Mouse (Mus musculus) heart, embryonic 11.5 days (tissue): ENCODE data around the gene Immp2l. TPM values are rescaled to one million over a fixed set of nuclear protein-coding genes. Genes with fewer than 3 reads are reported as not detected.
A peak's percentile ranks its signal among the peaks of the same experiment; 100 is the strongest.

ENCODE experiments used
- ATAC-seq: fragments of 200-750 bp; cut with Nextera tagmentation; replicated peaks from 2 replicates; pipeline ENCODE4 v1.8.0; 2017; ENCODE audit warnings: moderate library complexity; ENCODE audit not compliant: insufficient number of reproducible peaks, low FRiP score, low TSS enrichment
- H3K27ac ChIP-seq: fragments of 300-500 bp; sonication (generic); 2 replicates; pipeline ENCODE4 v1.5.1; 2014; ENCODE audit warnings: mild to moderate bottlenecking, low read depth, low read length
- H3K27me3 ChIP-seq: fragments of 300-500 bp; sonication (generic); 2 replicates; pipeline ENCODE4 v1.6.1; 2014; ENCODE audit warnings: mild to moderate bottlenecking, low read length, mixed read lengths; ENCODE audit not compliant: control insufficient read depth, insufficient read depth
- H3K36me3 ChIP-seq: fragments of 300-500 bp; sonication (generic); 2 replicates; pipeline ENCODE4 v1.6.1; 2014; ENCODE audit warnings: mild to moderate bottlenecking, low read length, moderate library complexity, mixed read lengths; ENCODE audit not compliant: control insufficient read depth, insufficient read depth
- H3K4me1 ChIP-seq: fragments of 300-500 bp; sonication (generic); 2 replicates; pipeline ENCODE4 v1.6.1; 2014; ENCODE audit warnings: low read length; ENCODE audit not compliant: control insufficient read depth, insufficient read depth
- H3K4me2 ChIP-seq: fragments of 300-500 bp; sonication (generic); 2 replicates; pipeline ENCODE4 v1.6.1; 2014; ENCODE audit warnings: mild to moderate bottlenecking, moderate library complexity
- H3K4me3 ChIP-seq: fragments of 300-500 bp; sonication (generic); 2 replicates; pipeline ENCODE4 v1.5.1; 2014; ENCODE audit warnings: low read depth, low read length
- H3K9ac ChIP-seq: fragments of 300-500 bp; sonication (generic); 2 replicates; pipeline ENCODE4 v1.6.1; 2014; ENCODE audit warnings: mild to moderate bottlenecking, low read depth, low read length, moderate library complexity
- H3K9me3 ChIP-seq: fragments of 300-500 bp; sonication (generic); replicated peaks from 2 replicates; pipeline ENCODE4 v1.6.1; 2016; ENCODE audit warnings: low read length; ENCODE audit not compliant: control insufficient read depth
- WGBS: fragments of 180-500 bp; shearing (Covaris S2); extraction: QIAGEN DNeasy Blood & Tissue Kit; methylation state at CpG from one replicate; pipeline ENCODE4 v1.1.7; 2014; ENCODE audit not compliant: insufficient replicate concordance; 5-methylcytosine and 5-hydroxymethylcytosine counted together
- polyA plus RNA-seq: library from polyadenylated mRNA; unstranded; fragments of >200 nt; fragmentation: Nextera tagmentation; extraction: Ambion mirVana; gene quantifications from 2 replicates; pipeline ENCODE4 v1.2.1, GENCODE M21; 2014

The Immp2l gene
- polyA plus RNA-seq, 1 experiment from 2014 or later: 8.2 TPM

GRCm38 (mm10) chr12:41231966-41232365, 208.1 kb downstream of the Immp2l start:
- Histone ChIP-seq H3K27me3 (no peaks in the 10 kb centered on the region), H3K4me3 (no peak overlapping the region), H3K9me3 (no peaks in the 10 kb centered on the region), H3K4me1 (no peaks in the 10 kb centered on the region), H3K27ac (no peak overlapping the region), H3K9ac (no peak overlapping the region), H3K4me2 (no peak overlapping the region), H3K36me3 (no peaks in the 10 kb centered on the region)
- WGBS: 62% methylated on average over 2 of the region's 2 CpGs
- ATAC-seq: no peak

- H3K27ac ChIP-seq: no peak overlapping the region
- no peak overlapping the region for H3K4me3 ChIP-seq
- no peaks in the 10 kb centered on the region for H3K27me3 ChIP-seq
- H3K4me2 ChIP-seq: no peak overlapping the region
- no peak overlapping the region for H3K9ac ChIP-seq
- H3K36me3 ChIP-seq: no peaks in the 10 kb centered on the region
- 70% methylated on average over 3 of the region's 3 CpGs for WGBS
- H3K9me3 ChIP-seq: no peaks in the 10 kb centered on the region
- no peaks in the 10 kb centered on the region for H3K4me1 ChIP-seq
- ATAC-seq: no peak
Observed at GRCm38 (mm10) chr12:41237880-41238279, 214.0 kb downstream of the Immp2l start.

GRCm38 (mm10) chr12:41241221-41241620, 217.3 kb downstream of the Immp2l start:
- no peaks in the 10 kb centered on the region for H3K27me3 ChIP-seq
- no peak overlapping the region for H3K27ac ChIP-seq
- H3K4me1 ChIP-seq: no peaks in the 10 kb centered on the region
- H3K4me3 ChIP-seq: no peak overlapping the region
- H3K4me2 ChIP-seq: no peak overlapping the region
- 51% methylated on average over 2 of the region's 2 CpGs for WGBS
- no peaks in the 10 kb centered on the region for H3K36me3 ChIP-seq
- no peaks in the 10 kb centered on the region for H3K9me3 ChIP-seq
- ATAC-seq: no peak
- no peak overlapping the region for H3K9ac ChIP-seq

DNA sequence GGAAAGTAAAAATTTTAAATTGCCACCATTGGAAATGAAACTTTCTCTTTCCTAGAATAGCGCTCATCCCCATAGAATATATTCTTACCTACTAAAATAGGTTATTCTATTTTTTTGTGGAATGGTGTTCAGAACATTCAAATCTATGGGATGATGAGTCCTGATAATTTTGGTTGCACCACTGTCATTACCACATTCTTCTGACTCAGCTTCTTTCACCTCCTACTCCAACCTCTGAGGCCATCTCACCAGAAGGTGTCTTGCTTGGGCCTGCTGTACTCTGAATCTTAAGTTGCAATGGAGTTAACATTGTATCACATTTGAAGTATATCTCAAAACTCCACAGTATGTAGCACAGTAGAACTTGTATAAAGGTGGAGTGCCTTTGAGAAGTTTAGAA, 224.4 kb downstream of the Immp2l start:
- H3K4me2 ChIP-seq: no peak overlapping the region
- H3K36me3 ChIP-seq: no peaks in the 10 kb centered on the region
- H3K27me3 ChIP-seq: no peaks in the 10 kb centered on the region
- 93% methylated on average over 1 of the region's 1 CpGs for WGBS
- H3K27ac ChIP-seq: no peak overlapping the region
- H3K4me3 ChIP-seq: no peak overlapping the region
- H3K9ac ChIP-seq: no peak overlapping the region
- H3K4me1 ChIP-seq: no peaks in the 10 kb centered on the region
- ATAC-seq: no peak
- H3K9me3 ChIP-seq: no peaks in the 10 kb centered on the region

- Histone ChIP-seq H3K27ac (no peak overlapping the region), H3K9me3 (no peaks in the 10 kb centered on the region), H3K36me3 (no peaks in the 10 kb centered on the region), H3K4me1 (no peaks in the 10 kb centered on the region), H3K9ac (no peak overlapping the region), H3K4me2 (no peak overlapping the region), H3K27me3 (no peaks in the 10 kb centered on the region), H3K4me3 (no peak overlapping the region)
- no peak for ATAC-seq
- 66% methylated on average over 3 of the region's 3 CpGs for WGBS
Observed at GRCm38 (mm10) chr12:41250123-41250522, 226.2 kb downstream of the Immp2l start.

DNA sequence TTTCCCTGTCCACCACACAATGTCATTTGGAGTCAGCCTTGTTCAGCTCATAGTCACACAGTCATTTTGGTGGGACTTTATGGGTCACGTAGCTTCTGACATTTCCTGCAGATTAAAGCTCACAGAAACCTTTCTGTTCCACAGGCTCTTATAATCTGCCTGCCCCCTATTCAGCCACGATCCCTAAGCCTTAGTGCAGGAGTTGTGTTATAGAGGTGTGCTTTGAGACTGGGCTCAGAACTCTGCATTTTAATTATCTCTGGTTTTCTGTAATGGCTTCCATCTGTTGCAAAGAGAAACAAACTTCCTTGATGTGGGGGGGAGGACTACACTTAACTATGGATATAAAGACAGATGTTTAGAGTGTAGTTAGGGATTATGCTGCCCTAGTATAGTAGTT, 234.0 kb downstream of the Immp2l start:
- H3K36me3 ChIP-seq: no peaks in the 10 kb centered on the region
- H3K4me2 ChIP-seq: no peak overlapping the region
- H3K27me3 ChIP-seq: no peaks in the 10 kb centered on the region
- no peaks in the 10 kb centered on the region for H3K9me3 ChIP-seq
- no peak overlapping the region for H3K4me3 ChIP-seq
- H3K9ac ChIP-seq: no peak overlapping the region
- no peak for ATAC-seq
- no peak overlapping the region for H3K27ac ChIP-seq
- no peaks in the 10 kb centered on the region for H3K4me1 ChIP-seq
- WGBS: 62% methylated on average over 2 of the region's 2 CpGs

GRCm38 (mm10) chr12:41259608-41260007, 235.7 kb downstream of the Immp2l start:
- no peak for ATAC-seq

GRCm38 (mm10) chr12:41274136-41274535, 250.2 kb downstream of the Immp2l start:
- Histone ChIP-seq H3K27me3 (no peaks in the 10 kb centered on the region), H3K4me2 (no peak overlapping the region), H3K36me3 (no peaks in the 10 kb centered on the region), H3K9me3 (no peaks in the 10 kb centered on the region), H3K4me1 (no peaks in the 10 kb centered on the region), H3K27ac (no peak overlapping the region), H3K9ac (no peak overlapping the region), H3K4me3 (no peak overlapping the region)
- peak; percentile 35 for ATAC-seq
- WGBS: 60% methylated on average over 8 of the region's 8 CpGs

More at GRCm38 (mm10) chr12:41259608-41260007, 235.7 kb downstream of the Immp2l start:
- Histone ChIP-seq H3K9ac (no peak overlapping the region), H3K4me2 (no peak overlapping the region), H3K4me3 (no peak overlapping the region), H3K27me3 (no peaks in the 10 kb centered on the region), H3K4me1 (no peaks in the 10 kb centered on the region), H3K9me3 (no peaks in the 10 kb centered on the region), H3K36me3 (no peaks in the 10 kb centered on the region), H3K27ac (no peak overlapping the region)
- WGBS: 54% methylated on average over 2 of the region's 2 CpGs

DNA sequence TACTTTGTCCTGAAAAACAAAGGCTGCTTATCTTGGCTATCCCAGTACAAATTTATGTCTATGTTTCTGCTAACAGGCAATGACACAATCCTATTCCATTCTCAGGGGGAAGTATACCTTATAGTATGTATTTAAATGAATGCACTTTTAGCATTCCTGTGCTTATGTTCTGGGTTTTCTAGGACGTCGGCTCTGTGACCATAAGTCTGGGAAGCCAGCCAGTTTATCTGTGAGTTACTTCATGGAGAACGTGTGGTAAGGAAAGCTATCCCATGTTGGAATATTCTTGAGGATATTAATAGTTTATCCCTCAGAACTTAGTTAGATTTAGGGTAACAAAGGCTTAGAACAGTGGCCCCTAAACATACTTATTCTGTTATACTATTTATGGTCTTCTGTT, 251.5 kb downstream of the Immp2l start:
- H3K27ac ChIP-seq: no peak overlapping the region
- H3K9me3 ChIP-seq: no peaks in the 10 kb centered on the region
- no peaks in the 10 kb centered on the region for H3K36me3 ChIP-seq
- H3K4me2 ChIP-seq: no peak overlapping the region
- ATAC-seq: no peak
- no peaks in the 10 kb centered on the region for H3K27me3 ChIP-seq
- 33% methylated on average over 3 of the region's 3 CpGs for WGBS
- no peak overlapping the region for H3K9ac ChIP-seq
- H3K4me1 ChIP-seq: no peaks in the 10 kb centered on the region
- no peak overlapping the region for H3K4me3 ChIP-seq
